In genomic region chr15:3426401-3426800, GRCm38 (mm10) we compare ENCODE assay signal across 21 mouse cellular contexts.
"Had no signal": no experiment of that assay in that cellular context is flagged by ENCODE, and none has a peak within 500 bp of the region (broad histone marks: within the 10 kb centered on the region; RNA-seq: fewer than 3 reads in every experiment).

No protein-coding gene starts in this region.

- H3K36me3 ChIP-seq: heart, embryonic 12.5 days; hindbrain, embryonic 10.5 days; hindbrain, embryonic 12.5 days; intestine, embryonic 15.5 days; limb, embryonic 10.5 days; limb, embryonic 12.5 days; liver, embryonic 13.5 days; liver, embryonic 15.5 days had no signal

- H3K4me1 ChIP-seq: hindbrain, embryonic 10.5 days; liver, embryonic 13.5 days; liver, embryonic 15.5 days had no signal

- H3K4me3 ChIP-seq: heart, adult 2 months; heart, embryonic 12.5 days; hindbrain, embryonic 10.5 days; hindbrain, embryonic 12.5 days; intestine, embryonic 15.5 days; layer of hippocampus, adult 2 months; left cerebral cortex, adult 2 months; limb, embryonic 10.5 days; limb, embryonic 12.5 days; liver, embryonic 13.5 days; liver, embryonic 15.5 days had no signal

- H3K27me3 ChIP-seq: heart, embryonic 12.5 days; hindbrain, embryonic 12.5 days; intestine, embryonic 15.5 days; limb, embryonic 12.5 days; liver, embryonic 13.5 days; liver, embryonic 15.5 days had no signal

- H3K27ac ChIP-seq: heart, adult 2 months; hindbrain, embryonic 10.5 days; hindbrain, embryonic 12.5 days; hindbrain, embryonic 14.5 days; intestine, embryonic 15.5 days; layer of hippocampus, adult 2 months; left cerebral cortex, adult 2 months; limb, embryonic 10.5 days; limb, embryonic 12.5 days; liver, embryonic 13.5 days; liver, embryonic 15.5 days had no signal

- DNase-seq: gastrocnemius, postnatal 14 days; gastrocnemius, postnatal 36 days; heart, adult 2 months; heart, postnatal 10 days; heart, postnatal 4 days; kidney, adult 18-20 months; kidney, postnatal 10 days; kidney, postnatal 25 days; kidney, postnatal 4 days; liver; liver, embryonic 13.5 days had no signal
